Mouse (Mus musculus): ENCODE results near the gene Dapl1.

Dapl1 gene

GRCm38 (mm10) chr2:59474336-59474735 is 10.1 kb upstream of the Dapl1 start:
- no peak for DNase-seq

GRCm38 (mm10) chr2:59485080-59485479 is 627 bp downstream of the Dapl1 start:
- no peak for DNase-seq

GRCm38 (mm10) chr2:59485657-59486056 is 1.2 kb downstream of the Dapl1 start:
- no peak for DNase-seq

GRCm38 (mm10) chr2:59486196-59486845 is 1.9 kb downstream of the Dapl1 start:
- DNase-seq, result no peak

- DNase-seq, result no peak
Observed at GRCm38 (mm10) chr2:59488235-59488634, 3.8 kb downstream of the Dapl1 start.

GRCm38 (mm10) chr2:59490353-59490752 is 5.9 kb downstream of the Dapl1 start:
- DNase-seq, result no peak

GRCm38 (mm10) chr2:59493445-59494085 is 9.1 kb downstream of the Dapl1 start:
- no peak for DNase-seq

- DNase-seq, result no peak
Observed at GRCm38 (mm10) chr2:59499146-59499545, 14.7 kb downstream of the Dapl1 start.

- no peak for DNase-seq
Observed at GRCm38 (mm10) chr2:59499717-59500116, 15.3 kb downstream of the Dapl1 start.

- DNase-seq, result no peak
Observed at GRCm38 (mm10) chr2:59509061-59509460, 24.6 kb downstream of the Dapl1 start.

GRCm38 (mm10) chr2:59510416-59510815 is 26.0 kb downstream of the Dapl1 start:
- peak; percentile 20 to 37 for DNase-seq

- no peak for DNase-seq
Observed at GRCm38 (mm10) chr2:59510882-59511281, 26.4 kb downstream of the Dapl1 start.

GRCm38 (mm10) chr2:59520663-59521062 is 36.2 kb downstream of the Dapl1 start:
- no peak for DNase-seq

- peak; percentile 90 for DNase-seq
Observed at GRCm38 (mm10) chr2:59522079-59522684, 37.7 kb downstream of the Dapl1 start.

- DNase-seq, result no peak
Observed at GRCm38 (mm10) chr2:59523526-59523925, 39.1 kb downstream of the Dapl1 start.

GRCm38 (mm10) chr2:59526893-59527292 is 42.4 kb downstream of the Dapl1 start:
- peak; percentile 33 to 54 for DNase-seq

- DNase-seq, result peak; percentile 28 to 54
Observed at GRCm38 (mm10) chr2:59529574-59530080, 45.2 kb downstream of the Dapl1 start.

- no peak for DNase-seq
Observed at GRCm38 (mm10) chr2:59530811-59531210, 46.4 kb downstream of the Dapl1 start.

GRCm38 (mm10) chr2:59532999-59533398 is 48.5 kb downstream of the Dapl1 start:
- no peak for DNase-seq

- peak; percentile 20 to 30 for DNase-seq
Observed at GRCm38 (mm10) chr2:59533504-59533903, 49.1 kb downstream of the Dapl1 start.

- peak; percentile 38 to 55 for DNase-seq
Observed at GRCm38 (mm10) chr2:59533971-59534748, 49.7 kb downstream of the Dapl1 start.

GRCm38 (mm10) chr2:59536958-59537357 is 52.5 kb downstream of the Dapl1 start:
- no peak for DNase-seq

GRCm38 (mm10) chr2:59538031-59538430 is 53.6 kb downstream of the Dapl1 start:
- DNase-seq, result no peak
